8 mouse cellular contexts compared by ENCODE assay signal in genomic region chr17:4996814-4997549, GRCm38 (mm10). TPM values are rescaled to one million over a fixed set of nuclear protein-coding genes. Genes with fewer than 3 reads are reported as not detected.
DNase-seq lines count a peak whose midpoint lies in the region; ATAC-seq and TF ChIP-seq lines count a peak whose summit lies in the region.

No protein-coding gene starts in this region.

- H3K27ac ChIP-seq in kidney, postnatal 0 days = peak overlapping the region; percentile 100

- H3K9me3 ChIP-seq in kidney, postnatal 0 days (replicated peaks; ENCODE audit: low read length) = no peaks in the 10 kb centered on the region

- no peaks in the 10 kb centered on the region for H3K27me3 ChIP-seq in kidney, postnatal 0 days (ENCODE audit: insufficient read depth, low read length)

- no peak for TF ChIP-seq CTCF in kidney, postnatal 0 days (IDR thresholded peaks at IDR 0.05; ENCODE audit: low read depth)

- DNase-seq in adrenal gland, adult (ENCODE audit: inconsistent age in 2 of 2, low spot score in 1 of 2) = peak; percentile 53 to 92
- DNase-seq in adrenal gland, adult 8-10 months = no peak
- peak; percentile 30 for DNase-seq in thymus, postnatal 14 days
- DNase-seq in thymus, postnatal 4 days = no peak
- peak; percentile 70 for DNase-seq in forelimb bud, embryonic 11.5 days (ENCODE audit: low read depth, low spot score)
- DNase-seq in kidney, postnatal 0 days (ENCODE audit: low spot score) = peak; percentile 84
- DNase-seq in telencephalon, adult 2 months (ENCODE audit: low read depth, low spot score) = peak; percentile 72

- peak overlapping the region; percentile 68 for H3K4me2 ChIP-seq in kidney, postnatal 0 days (ENCODE audit: low read length)

- WGBS in kidney, postnatal 0 days = 1% methylated on average over 20 of the region's 20 CpGs

- H3K36me3 ChIP-seq in kidney, postnatal 0 days (ENCODE audit: insufficient read depth, low read length) = no peaks in the 10 kb centered on the region

- peak overlapping the region; percentile 95 for H3K9ac ChIP-seq in kidney, postnatal 0 days (ENCODE audit: low read depth, low read length)

- ATAC-seq in kidney, postnatal 0 days (replicated peaks; ENCODE audit: low FRiP score, low read depth) = no peak
- peak; percentile 19; the same call in 1 of the 2 replicates for ATAC-seq in megakaryocyte progenitor cell, adult 5-6 weeks (replicated peaks; ENCODE audit: poor library complexity)

- peak overlapping the region; percentile 92 for H3K4me3 ChIP-seq in kidney, postnatal 0 days (replicated peaks; ENCODE audit: low read depth, low read length)

- H3K4me1 ChIP-seq in kidney, postnatal 0 days (replicated peaks; ENCODE audit: insufficient read depth, low read length) = peaks cover 18% of the 10 kb centered on the region

RNA-seq across cellular contexts. Expression of gene Arid1b, which starts 2.9 kb away (rescaled TPM):
- 10 to 100 TPM; 66.1 to 89.1 (median 73.7) TPM for total RNA-seq in adrenal gland, adult 8-10 months (2022)
- polyA plus RNA-seq in kidney, postnatal 0 days (2015; fragmentation: Nextera tagmentation; extraction: Ambion mirVana) = 9.2 and 10.1 TPM in 2 replicates
- total RNA-seq in megakaryocyte progenitor cell, adult 5-6 weeks (2015) = 34.1 and 42.0 TPM in 2 replicates
- total RNA-seq in megakaryocyte progenitor cell, adult 5-6 weeks (2017) = 20.6 and 23.6 TPM in 2 replicates

Comparison
In these comparisons a context has a peak if more than half of its experiments do, and no peak if none do; other contexts are left out.
1. DNase-seq: peak in adrenal gland, adult (2 of 2), thymus, postnatal 14 days (single experiment), forelimb bud, embryonic 11.5 days (single experiment), kidney, postnatal 0 days (single experiment) and telencephalon, adult 2 months (single experiment); none in adrenal gland, adult 8-10 months (single experiment) and thymus, postnatal 4 days (single experiment).